Mouse (Mus musculus): ENCODE data around the gene Fbf1.
"Not testable (repeated sequence)": the region's sequence is repeated elsewhere in the genome, so short reads cannot be mapped to it uniquely, and the experiment has no call there.

The Fbf1 gene

GRCm38 (mm10) chr11:116132366-116133333 is 35.3 kb downstream of the Fbf1 start:
- DNase-seq, result peak in 1 of 2 experiments; percentile 46

GRCm38 (mm10) chr11:116131349-116132170 is 36.4 kb downstream of the Fbf1 start:
- no peak for DNase-seq

- DNase-seq, result peak; percentile 88 to 90
These were observed 37.3 kb downstream of the Fbf1 start, which contains the start of gene Trim65 for GRCm38 (mm10) chr11:116130488-116131205. Gene Trim65 (minus strand): TSS chr11:116131128.

- no peak for DNase-seq
These were observed 37.9 kb downstream of the Fbf1 start for GRCm38 (mm10) chr11:116129993-116130487.

- DNase-seq, result no peak
These were observed 38.7 kb downstream of the Fbf1 start for GRCm38 (mm10) chr11:116129091-116129790.

- DNase-seq, result no peak
These were observed 40.0 kb downstream of the Fbf1 start for GRCm38 (mm10) chr11:116127986-116128385.

- DNase-seq, result peak; percentile 87 to 90
These were observed 40.6 kb downstream of the Fbf1 start, which contains the start of gene Trim47 for GRCm38 (mm10) chr11:116127156-116127980. Gene Trim47 (minus strand): TSS chr11:116127210.

- DNase-seq, result no peak
These were observed 41.7 kb downstream of the Fbf1 start for GRCm38 (mm10) chr11:116126261-116126660.

- not testable (repeated sequence) for DNase-seq
These were observed 46.2 kb downstream of the Fbf1 start for GRCm38 (mm10) chr11:116121731-116122245.

- DNase-seq, result peak in 1 of 2 experiments; percentile 45
These were observed 50.1 kb downstream of the Fbf1 start for GRCm38 (mm10) chr11:116117819-116118218.

- no peak for DNase-seq
These were observed 50.7 kb downstream of the Fbf1 start for GRCm38 (mm10) chr11:116117241-116117640.

GRCm38 (mm10) chr11:116111611-116112203 is 56.3 kb downstream of the Fbf1 start:
- DNase-seq, result no peak

- DNase-seq, result no peak
These were observed 56.9 kb downstream of the Fbf1 start for GRCm38 (mm10) chr11:116111067-116111466.

GRCm38 (mm10) chr11:116110540-116110939 is 57.4 kb downstream of the Fbf1 start:
- peak in 1 of 2 experiments; percentile 47 for DNase-seq

- DNase-seq, result peak; percentile 79 to 86
These were observed 57.8 kb downstream of the Fbf1 start for GRCm38 (mm10) chr11:116110131-116110530.

- peak in 1 of 2 experiments; percentile 52 for DNase-seq
These were observed 58.4 kb downstream of the Fbf1 start for GRCm38 (mm10) chr11:116109441-116110081.

- peak in 1 of 2 experiments; percentile 73 for DNase-seq
These were observed 59.4 kb downstream of the Fbf1 start for GRCm38 (mm10) chr11:116108464-116109137.

GRCm38 (mm10) chr11:116107777-116108285 is 60.1 kb downstream of the Fbf1 start:
- peak in 1 of 2 experiments; percentile 65 for DNase-seq
